ENCODE assay signal across 8 mouse cellular contexts in genomic region chr7:92765426-92765825, GRCm38 (mm10). TPM values are rescaled to one million over a fixed set of nuclear protein-coding genes. Genes with fewer than 3 reads are reported as not detected.
A peak's percentile ranks its signal among the peaks of the same experiment; 100 is the strongest.
DNase-seq lines count a peak whose midpoint lies in the region.

No protein-coding gene starts in this region.

- DNase-seq in adrenal gland, postnatal 14 days: peak; percentile 20
- no peak for DNase-seq in adrenal gland, adult 18-20 months (ENCODE audit: low spot score in 2 of 2)
- DNase-seq in kidney, postnatal 10 days: peak; percentile 20
- DNase-seq in kidney, postnatal 36 days: no peak
- peak; percentile 14 for DNase-seq in 3T3-L1 (ENCODE audit: low read depth, low spot score)
- DNase-seq in cerebellum, postnatal 36 days: peak; percentile 63 to 67
- no peak for DNase-seq in spleen, postnatal 10 days (ENCODE audit: low spot score in 2 of 2)
- DNase-seq in spleen, postnatal 4 days (ENCODE audit: low spot score in 2 of 2): no peak

RNA-seq across cellular contexts. Expression of gene Rab30, which starts 24.0 kb away (rescaled TPM):
- total RNA-seq in adrenal gland, postnatal 14 days (2021): 6.4 and 6.8 TPM in 2 replicates
- total RNA-seq in adrenal gland, adult 18-20 months (2021): 1 to 10 TPM; 4.4 to 8.0 TPM

Comparison
In these comparisons a context has a peak if more than half of its experiments do, and no peak if none do; other contexts are left out.
1. DNase-seq: peak in adrenal gland, postnatal 14 days (single experiment), kidney, postnatal 10 days (single experiment), 3T3-L1 (single experiment) and cerebellum, postnatal 36 days (2 of 2); none in adrenal gland, adult 18-20 months (0 of 2), kidney, postnatal 36 days (0 of 2), spleen, postnatal 10 days (0 of 2) and spleen, postnatal 4 days (0 of 2).